Mouse (Mus musculus) embryonic stem cell, embryonic (primary cell): ENCODE data around the gene Rbp7.

Experiments used
- CTCF ChIA-PET, 4 experiments: fragments of 300-600 bp in 2 of 4; fragments of 350-600 bp in 2 of 4; sonication (Branson Sonifier 250); formaldehyde crosslinking; loops; one replicate each; lab custom pipeline; 2022; ENCODE audit warnings: inconsistent platforms in 2 of 4; lab: Charles Lee
- POLR2A ChIA-PET, 4 experiments: fragments of 300-600 bp in 2 of 4; fragments of 350-600 bp in 2 of 4; sonication (Branson Sonifier 250); formaldehyde crosslinking; loops; one replicate each; lab custom pipeline; 2022; ENCODE audit warnings: antibody characterized with exemption in 4 of 4, inconsistent platforms in 1 of 4; lab: Charles Lee

The Rbp7 gene

GRCm38 (mm10) chr4:149454879-149455278 is at the start of gene Rbp7:
TSS of gene Rbp7 (minus strand) at chr4:149454978.
- ChIA-PET POLR2A (interaction anchor here in 3 of 4 experiments (0.5 to 1.5 kb wide), 9 partner anchors 8 to 344 kb away, joined by 3 to 5 read pairs (median 4); no protein-coding TSS in a partner anchor), CTCF (interaction anchor here in 3 of 4 experiments (0.6 to 2.0 kb wide), 22 partner anchors 10 to 200 kb away, joined by 3 to 10 read pairs (median 3); partner anchors contain the start of genes Lzic (in 1 of the 3) and Nmnat1 (in 1 of the 3))

DNA sequence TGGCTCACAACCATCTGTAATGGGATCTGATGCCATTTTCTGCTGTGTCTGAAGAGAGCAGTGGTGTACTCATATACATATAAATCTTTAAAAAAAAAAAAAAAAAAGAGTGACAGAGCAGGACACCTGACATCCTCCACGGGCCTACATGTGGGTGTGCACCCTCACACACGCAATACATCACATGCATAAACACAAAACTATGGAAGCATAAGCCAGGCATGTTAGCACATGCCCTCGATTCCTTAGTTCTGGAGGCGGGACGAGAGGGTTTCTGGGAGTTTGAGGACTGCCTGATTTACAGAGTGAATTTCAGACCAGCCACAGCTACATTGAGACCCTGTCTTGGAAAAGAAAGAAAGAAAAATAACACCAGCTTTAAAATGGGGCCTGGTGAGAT is 49.6 kb upstream of the Rbp7 start:
- ChIA-PET CTCF (interaction anchor here in 2 of 4 experiments (1.1 to 2.9 kb wide), 3 partner anchors 39 to 50 kb away, joined by 3 to 11 read pairs (median 3); partner anchors contain the start of gene Rbp7 (in 1 of the 2)), POLR2A (interaction anchor here (0.6 to 1.9 kb wide), 8 partner anchors 13 to 1763 kb away, joined by 3 to 4 read pairs (median 3); no protein-coding TSS in a partner anchor)

DNA sequence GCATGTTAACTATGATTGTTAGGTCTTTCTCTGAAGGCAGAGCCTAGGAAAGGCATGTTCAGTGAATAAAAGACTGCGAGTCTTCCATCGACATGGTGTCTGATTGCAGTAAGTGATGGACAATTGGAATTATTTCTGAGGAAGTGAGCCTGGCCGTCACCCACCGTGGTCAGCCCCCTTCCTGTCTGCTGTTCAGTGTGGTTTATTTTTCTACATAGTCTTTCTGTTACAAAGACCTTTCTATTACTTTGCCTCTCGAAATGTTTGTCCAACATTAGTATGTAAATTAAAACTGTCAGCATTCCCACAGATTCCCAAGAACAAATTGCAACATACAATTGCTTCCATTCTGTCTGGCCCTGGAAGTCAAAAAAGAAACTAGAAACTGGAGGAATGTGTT is 45.0 kb upstream of the Rbp7 start:
- CTCF ChIA-PET: interaction anchor here in 1 of 4 experiments (0.6 kb wide), 1 partner anchor 41 kb away, joined by 8 read pairs; no protein-coding TSS in a partner anchor
- POLR2A ChIA-PET: no interaction called here

- POLR2A ChIA-PET: interaction anchor here in 2 of 4 experiments (0.7 to 1.1 kb wide), 4 partner anchors 9 to 549 kb away, joined by 3 to 5 read pairs (median 4); no protein-coding TSS in a partner anchor
- CTCF ChIA-PET: interaction anchor here in 1 of 4 experiments (0.7 kb wide), 1 partner anchor 43 kb away, joined by 3 read pairs; no protein-coding TSS in a partner anchor
These were observed 44.1 kb upstream of the Rbp7 start for GRCm38 (mm10) chr4:149498901-149499300.

GRCm38 (mm10) chr4:149496612-149497011 is 41.8 kb upstream of the Rbp7 start:
- POLR2A ChIA-PET: interaction anchor here in 2 of 4 experiments (0.6 to 1.8 kb wide), 4 partner anchors 9 to 149 kb away, joined by 3 to 6 read pairs (median 3); no protein-coding TSS in a partner anchor
- CTCF ChIA-PET: no interaction called here

- ChIA-PET CTCF (interaction anchor here in 1 of 4 experiments (0.6 to 0.7 kb wide), 2 partner anchors 58 to 184 kb away, joined by 3 to 4 read pairs; partner anchors contain the start of gene Kif1b), POLR2A (interaction anchor here in 3 of 4 experiments (0.6 to 1.3 kb wide), 4 partner anchors 12 to 1000 kb away, joined by 3 to 5 read pairs (median 4); no protein-coding TSS in a partner anchor)
These were observed 36.4 kb upstream of the Rbp7 start for GRCm38 (mm10) chr4:149491151-149491550.

DNA sequence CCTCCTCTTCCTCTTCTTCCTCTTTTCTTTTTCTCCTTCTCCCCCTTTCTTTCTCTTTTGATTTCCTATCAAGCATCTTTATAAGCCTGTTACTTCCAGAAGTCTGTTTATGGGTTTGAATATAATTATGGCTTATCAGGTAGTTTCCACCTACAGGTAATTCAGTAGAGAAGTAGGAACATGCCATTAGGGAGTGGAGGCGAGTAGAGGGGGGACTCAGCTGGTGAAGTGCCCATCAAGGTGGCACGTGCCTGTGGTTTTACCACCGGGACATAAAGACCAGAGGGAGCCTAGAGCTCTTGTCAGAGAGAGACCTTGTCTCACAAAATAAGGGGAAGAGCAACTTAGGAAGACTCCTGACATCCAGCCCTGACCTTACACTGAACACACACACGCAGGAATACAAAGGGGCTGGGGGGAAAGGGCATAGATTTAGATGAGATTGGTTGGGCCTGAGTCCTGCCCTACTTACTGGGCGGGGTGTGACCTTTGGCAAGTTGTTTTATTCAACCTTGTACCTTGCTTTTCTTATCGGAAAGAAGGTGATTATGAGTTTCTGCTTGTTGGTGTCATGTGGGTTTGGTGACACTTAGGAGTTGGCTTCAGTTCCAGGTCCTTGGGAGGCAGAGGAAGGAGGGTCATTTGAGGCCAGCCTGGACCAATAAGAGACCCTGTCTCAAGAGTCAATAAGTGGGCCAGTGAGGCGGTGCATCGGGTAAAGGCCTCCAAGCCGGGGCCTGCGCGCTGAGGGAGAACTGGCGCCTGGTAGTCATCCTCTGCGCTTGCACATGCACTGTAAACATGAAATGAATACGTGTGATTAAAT is 34.9 kb upstream of the Rbp7 start:
- ChIA-PET CTCF (no interaction called here), POLR2A (interaction anchor here in 2 of 4 experiments (0.6 to 1.5 kb wide), 5 partner anchors 13 to 175 kb away, joined by 3 to 5 read pairs (median 3); no protein-coding TSS in a partner anchor)

- ChIA-PET POLR2A (interaction anchor here (0.7 to 1.9 kb wide), 13 partner anchors 9 to 243 kb away, joined by 3 to 6 read pairs (median 4); partner anchors contain the start of genes Rbp7 (in 1 of the 4) and Tmem274 (in 1 of the 4)), CTCF (interaction anchor here in 3 of 4 experiments (0.5 to 1.3 kb wide), 5 partner anchors 37 to 636 kb away, joined by 3 to 11 read pairs (median 3); no protein-coding TSS in a partner anchor)
These were observed 33.0 kb upstream of the Rbp7 start for GRCm38 (mm10) chr4:149487729-149488128.

- CTCF ChIA-PET: interaction anchor here in 3 of 4 experiments (0.6 to 1.8 kb wide), 7 partner anchors 9 to 105 kb away, joined by 3 to 4 read pairs (median 4); partner anchors contain the start of genes Rbp7 (in 1 of the 3) and Tmem274 (in 1 of the 3)
These were observed 31.0 kb upstream of the Rbp7 start for GRCm38 (mm10) chr4:149485825-149486206.

GRCm38 (mm10) chr4:149485053-149485824 is 30.5 kb upstream of the Rbp7 start, which contains the start of the genes Nmnat1 and Lzic:
TSS of gene Nmnat1 (minus strand) at chr4:149485202.
TSS of gene Lzic (plus strand) at chr4:149485229.
- CTCF ChIA-PET: interaction anchor here in 3 of 4 experiments (0.6 to 1.8 kb wide), 8 partner anchors 8 to 112 kb away, joined by 3 to 4 read pairs (median 4); partner anchors contain the start of genes Rbp7 (in 1 of the 3) and Tmem274 (in 1 of the 3)
- POLR2A ChIA-PET: interaction anchor here in 3 of 4 experiments (0.6 to 2.0 kb wide), 13 partner anchors 9 to 319 kb away, joined by 3 to 7 read pairs (median 3); partner anchors contain the start of gene Pgd (in 1 of the 3)

More at GRCm38 (mm10) chr4:149485825-149486206, 31.0 kb upstream of the Rbp7 start:
- POLR2A ChIA-PET: interaction anchor here in 3 of 4 experiments (0.6 to 2.0 kb wide), 12 partner anchors 9 to 319 kb away, joined by 3 to 6 read pairs (median 3); partner anchors contain the start of gene Pgd (in 1 of the 3)

- CTCF ChIA-PET: interaction anchor here in 3 of 4 experiments (0.5 to 1.8 kb wide), 3 partner anchors 8 to 205 kb away, joined by 3 to 4 read pairs (median 4); partner anchors contain the start of genes Rbp7 (in 1 of the 3) and Tmem274 (in 1 of the 3)
- POLR2A ChIA-PET: interaction anchor here in 3 of 4 experiments (0.6 to 2.0 kb wide), 15 partner anchors 8 to 746 kb away, joined by 3 to 12 read pairs (median 3); no protein-coding TSS in a partner anchor
These were observed 29.8 kb upstream of the Rbp7 start for GRCm38 (mm10) chr4:149484566-149484965.

- CTCF ChIA-PET: interaction anchor here in 2 of 4 experiments (0.5 to 0.9 kb wide), 3 partner anchors 8 to 141 kb away, joined by 3 to 4 read pairs (median 4); partner anchors contain the start of genes Lzic (in 1 of the 2) and Nmnat1 (in 1 of the 2)
- POLR2A ChIA-PET: interaction anchor here in 3 of 4 experiments (0.8 to 1.8 kb wide), 6 partner anchors 9 to 32 kb away, joined by 3 to 6 read pairs (median 3); no protein-coding TSS in a partner anchor
These were observed 22.3 kb upstream of the Rbp7 start, which contains the start of gene Tmem274 for GRCm38 (mm10) chr4:149477078-149477477. TSS of gene Tmem274 (plus strand) at chr4:149477378.

GRCm38 (mm10) chr4:149475096-149475495 is 20.3 kb upstream of the Rbp7 start:
- ChIA-PET POLR2A (interaction anchor here in 2 of 4 experiments (0.7 to 1.8 kb wide), 6 partner anchors 9 to 156 kb away, joined by 3 to 7 read pairs (median 3); partner anchors contain the start of genes Lzic (in 1 of the 2) and Nmnat1 (in 1 of the 2)), CTCF (interaction anchor here in 1 of 4 experiments (1.2 to 1.9 kb wide), 2 partner anchors 22 to 74 kb away, joined by 5 to 6 read pairs; no protein-coding TSS in a partner anchor)

DNA sequence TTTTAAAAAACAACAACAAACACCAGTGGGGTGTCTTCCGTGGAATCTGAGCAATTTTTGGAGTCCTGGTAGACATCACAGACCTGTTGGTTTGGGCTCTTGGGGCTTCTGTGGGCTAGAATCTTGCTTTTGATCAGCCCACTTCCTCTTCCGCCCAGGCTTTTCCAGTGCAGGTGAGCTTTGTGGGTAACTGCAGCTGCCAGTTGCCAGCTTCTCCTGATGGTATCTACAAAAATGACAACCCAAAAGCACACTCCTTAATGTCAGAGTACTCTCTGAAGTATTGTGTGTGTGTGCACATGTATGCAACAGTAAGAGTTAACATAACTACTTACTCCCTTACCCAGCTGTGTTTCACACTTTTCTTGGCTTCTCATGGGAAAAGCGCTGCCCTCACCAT is 14.8 kb upstream of the Rbp7 start:
- POLR2A ChIA-PET: interaction anchor here in 1 of 4 experiments (1.4 kb wide), 1 partner anchor 19 kb away, joined by 3 read pairs; no protein-coding TSS in a partner anchor
- CTCF ChIA-PET: no interaction called here

GRCm38 (mm10) chr4:149463435-149463950 is 8.7 kb upstream of the Rbp7 start:
- ChIA-PET POLR2A (interaction anchor here in 1 of 4 experiments (0.7 kb wide), 1 partner anchor 965 kb away, joined by 4 read pairs; no protein-coding TSS in a partner anchor), CTCF (no interaction called here)
